Mouse (Mus musculus): Measurements from ENCODE around the gene Endov. TPM values are rescaled to one million over a fixed set of nuclear protein-coding genes. Genes with fewer than 3 reads are reported as not detected.

Gene Endov
- polyA plus RNA-seq, 1 experiment from 2014 or later = 15.5 TPM

- no peak overlapping the region for H3K4me3 ChIP-seq
- no peaks in the 10 kb centered on the region for H3K9me3 ChIP-seq
- peaks cover 70% of the 10 kb centered on the region for H3K4me1 ChIP-seq (replicated peaks)
- no peak for ATAC-seq (ENCODE audit: low FRiP score)
- H3K36me3 ChIP-seq = peaks cover 10% of the 10 kb centered on the region
- 53% methylated on average over 9 of the region's 9 CpGs for WGBS
- H3K27ac ChIP-seq = no peak overlapping the region
- H3K9ac ChIP-seq = no peak overlapping the region
- H3K27me3 ChIP-seq = peaks cover 67% of the 10 kb centered on the region
- no peak overlapping the region for H3K4me2 ChIP-seq
Measured at GRCm38 (mm10) chr11:119542371-119542770, 51.2 kb downstream of the Endov start.

- Histone ChIP-seq H3K4me2 (peak overlapping the region; percentile 98), H3K27ac (no peak overlapping the region), H3K9ac (no peak overlapping the region), H3K27me3 (peaks cover 67% of the 10 kb centered on the region), H3K9me3 (no peaks in the 10 kb centered on the region), H3K4me1 (replicated peaks) (peaks cover 73% of the 10 kb centered on the region), H3K36me3 (peaks cover 10% of the 10 kb centered on the region), H3K4me3 (no peak overlapping the region)
- 70% methylated on average over 5 of the region's 5 CpGs for WGBS
- no peak for ATAC-seq (ENCODE audit: low FRiP score)
Measured at GRCm38 (mm10) chr11:119542886-119543285, 51.7 kb downstream of the Endov start.

- Histone ChIP-seq H3K4me1 (replicated peaks) (peaks cover 84% of the 10 kb centered on the region), H3K9ac (peak overlapping the region; percentile 92; the same call in 1 of the 2 replicates), H3K4me3 (peak overlapping the region; percentile 75), H3K27me3 (peaks cover 76% of the 10 kb centered on the region), H3K36me3 (peaks cover 10% of the 10 kb centered on the region), H3K4me2 (peak overlapping the region; percentile 98), H3K27ac (no peak overlapping the region), H3K9me3 (no peaks in the 10 kb centered on the region)
- ATAC-seq (ENCODE audit: low FRiP score) = no peak
- WGBS = 57% methylated on average over 16 of the region's 16 CpGs
Measured at GRCm38 (mm10) chr11:119543816-119544517, 52.8 kb downstream of the Endov start.

GRCm38 (mm10) chr11:119544518-119545105, 53.5 kb downstream of the Endov start:
- Histone ChIP-seq H3K9ac (peak overlapping the region; percentile 92), H3K9me3 (no peaks in the 10 kb centered on the region), H3K27ac (no peak overlapping the region), H3K36me3 (peaks cover 10% of the 10 kb centered on the region), H3K4me3 (peak overlapping the region; percentile 75), H3K4me2 (peak overlapping the region; percentile 98), H3K4me1 (replicated peaks) (peaks cover 90% of the 10 kb centered on the region), H3K27me3 (peaks cover 83% of the 10 kb centered on the region)
- ATAC-seq (ENCODE audit: low FRiP score) = no peak
- 74% methylated on average over 15 of the region's 15 CpGs for WGBS

GRCm38 (mm10) chr11:119545281-119545680, 54.1 kb downstream of the Endov start:
- WGBS = 53% methylated on average over 3 of the region's 3 CpGs
- peaks cover 90% of the 10 kb centered on the region for H3K4me1 ChIP-seq (replicated peaks)
- peaks cover 85% of the 10 kb centered on the region for H3K27me3 ChIP-seq
- peaks cover 10% of the 10 kb centered on the region for H3K36me3 ChIP-seq
- H3K4me2 ChIP-seq = peak overlapping the region; percentile 98
- H3K27ac ChIP-seq = no peak overlapping the region; the same call in 1 of the 2 replicates
- no peaks in the 10 kb centered on the region for H3K9me3 ChIP-seq
- H3K4me3 ChIP-seq = peak overlapping the region; percentile 75
- no peak for ATAC-seq (ENCODE audit: low FRiP score)
- peak overlapping the region; percentile 92 for H3K9ac ChIP-seq

GRCm38 (mm10) chr11:119545741-119546495, 54.8 kb downstream of the Endov start:
- ATAC-seq (ENCODE audit: low FRiP score) = no peak
- peaks cover 91% of the 10 kb centered on the region for H3K4me1 ChIP-seq (replicated peaks)
- peaks cover 10% of the 10 kb centered on the region for H3K36me3 ChIP-seq
- WGBS = 6% methylated on average over 10 of the region's 10 CpGs
- peak overlapping the region; percentile 98 for H3K4me2 ChIP-seq
- H3K9me3 ChIP-seq = no peaks in the 10 kb centered on the region
- peak overlapping the region; percentile 92 for H3K9ac ChIP-seq
- peaks cover 86% of the 10 kb centered on the region for H3K27me3 ChIP-seq
- peak overlapping the region; percentile 75 for H3K4me3 ChIP-seq
- peak overlapping the region; percentile 30; the same call in 1 of the 2 replicates for H3K27ac ChIP-seq

GRCm38 (mm10) chr11:119546496-119547182, 55.5 kb downstream of the Endov start:
- H3K9ac ChIP-seq = peak overlapping the region; percentile 92
- H3K27me3 ChIP-seq = peaks cover 86% of the 10 kb centered on the region
- WGBS = under 1% methylated on average over 45 of the region's 46 CpGs
- peak overlapping the region; percentile 79; the same call in 1 of the 2 replicates for H3K27ac ChIP-seq
- ATAC-seq (ENCODE audit: low FRiP score) = no peak
- H3K4me2 ChIP-seq = peak overlapping the region; percentile 98
- H3K36me3 ChIP-seq = peaks cover 5% of the 10 kb centered on the region
- no peaks in the 10 kb centered on the region for H3K9me3 ChIP-seq
- H3K4me3 ChIP-seq = peak overlapping the region; percentile 75
- peaks cover 94% of the 10 kb centered on the region for H3K4me1 ChIP-seq (replicated peaks)

- H3K9ac ChIP-seq = peak within 1 kb of the TSS; percentile 92
- ATAC-seq (ENCODE audit: low FRiP score) = peak; percentile 48
- H3K9me3 ChIP-seq = no peaks in the 10 kb centered on the region
- peak within 1 kb of the TSS; percentile 79 for H3K27ac ChIP-seq
- peaks cover 96% of the 10 kb centered on the region for H3K4me1 ChIP-seq (replicated peaks)
- peaks cover 5% of the 10 kb centered on the region for H3K36me3 ChIP-seq
- H3K27me3 ChIP-seq = peaks cover 86% of the 10 kb centered on the region
- peak within 1 kb of the TSS; percentile 75 for H3K4me3 ChIP-seq
- under 1% methylated on average over 90 of the region's 90 CpGs for WGBS
- H3K4me2 ChIP-seq = peak within 1 kb of the TSS; percentile 98
Measured at GRCm38 (mm10) chr11:119547183-119547921, 56.2 kb downstream of the Endov start, which contains the start of gene Nptx1. Gene Nptx1, minus strand, starts transcription at chr11:119547753.

GRCm38 (mm10) chr11:119547951-119548591, 56.9 kb downstream of the Endov start:
- peak overlapping the region; percentile 92 for H3K9ac ChIP-seq
- H3K9me3 ChIP-seq = no peaks in the 10 kb centered on the region
- peak overlapping the region; percentile 75 for H3K4me3 ChIP-seq
- under 1% methylated on average over 39 of the region's 39 CpGs for WGBS
- ATAC-seq (ENCODE audit: low FRiP score) = no peak
- peaks cover 1% of the 10 kb centered on the region; the same call in 1 of the 2 replicates for H3K36me3 ChIP-seq
- H3K27me3 ChIP-seq = peaks cover 79% of the 10 kb centered on the region
- peaks cover 96% of the 10 kb centered on the region for H3K4me1 ChIP-seq (replicated peaks)
- H3K4me2 ChIP-seq = peak overlapping the region; percentile 98
- H3K27ac ChIP-seq = peak overlapping the region; percentile 79

- Histone ChIP-seq H3K4me3 (peak overlapping the region; percentile 75), H3K9ac (peak overlapping the region; percentile 92), H3K36me3 (no peaks in the 10 kb centered on the region), H3K4me1 (replicated peaks) (peaks cover 93% of the 10 kb centered on the region), H3K27ac (peak overlapping the region; percentile 79), H3K9me3 (no peaks in the 10 kb centered on the region), H3K4me2 (peak overlapping the region; percentile 98), H3K27me3 (peaks cover 76% of the 10 kb centered on the region)
- no peak for ATAC-seq (ENCODE audit: low FRiP score)
- WGBS = under 1% methylated on average over 37 of the region's 37 CpGs
Measured at GRCm38 (mm10) chr11:119548741-119549370, 57.7 kb downstream of the Endov start.

Data from hindbrain, embryonic 13.5 days (tissue).